Mouse (Mus musculus) cerebellum, adult 8-10 months (tissue): ENCODE data around the gene Prpf6.

Source experiments
- DNase-seq: peaks from one replicate; pipeline ENCODE4 v3.0.0; 2022

The Prpf6 gene

GRCm38 (mm10) chr2:181597378-181598061 lies 5.9 kb downstream of the Prpf6 start:
- peak; percentile 27 for DNase-seq

GRCm38 (mm10) chr2:181598454-181599351 lies 7.0 kb downstream of the Prpf6 start, which contains the start of gene Samd10:
Gene Samd10 (minus strand): TSS chr2:181599212.
- peak; percentile 78 for DNase-seq

GRCm38 (mm10) chr2:181600226-181600758 lies 8.6 kb downstream of the Prpf6 start:
- DNase-seq: peak; percentile 30

- DNase-seq: peak; percentile 97
These were observed 9.4 kb downstream of the Prpf6 start for GRCm38 (mm10) chr2:181600828-181601750.

GRCm38 (mm10) chr2:181601751-181602145 lies 10.1 kb downstream of the Prpf6 start:
- no peak for DNase-seq

GRCm38 (mm10) chr2:181602367-181602766 lies 10.7 kb downstream of the Prpf6 start:
- DNase-seq: no peak

- DNase-seq: no peak
These were observed 27.3 kb downstream of the Prpf6 start for GRCm38 (mm10) chr2:181618761-181619495.

- DNase-seq: no peak
These were observed 31.7 kb downstream of the Prpf6 start for GRCm38 (mm10) chr2:181623401-181623800.

GRCm38 (mm10) chr2:181628471-181628870 lies 36.8 kb downstream of the Prpf6 start:
- DNase-seq: no peak

- DNase-seq: peak; percentile 49
These were observed 41.0 kb downstream of the Prpf6 start for GRCm38 (mm10) chr2:181632624-181633023.

- DNase-seq: no peak
These were observed 44.2 kb downstream of the Prpf6 start for GRCm38 (mm10) chr2:181635865-181636264.

- DNase-seq: no peak
These were observed 52.7 kb downstream of the Prpf6 start for GRCm38 (mm10) chr2:181644361-181644760.

- DNase-seq: no peak
These were observed 54.0 kb downstream of the Prpf6 start for GRCm38 (mm10) chr2:181645666-181646065.

GRCm38 (mm10) chr2:181646626-181647472 lies 55.2 kb downstream of the Prpf6 start:
- DNase-seq: no peak

GRCm38 (mm10) chr2:181648926-181649325 lies 57.3 kb downstream of the Prpf6 start:
- DNase-seq: no peak

- no peak for DNase-seq
These were observed 61.4 kb downstream of the Prpf6 start for GRCm38 (mm10) chr2:181653065-181653464.

- DNase-seq: no peak
These were observed 61.9 kb downstream of the Prpf6 start for GRCm38 (mm10) chr2:181653523-181653922.

GRCm38 (mm10) chr2:181656734-181657133 lies 65.1 kb downstream of the Prpf6 start, which contains the start of gene Gm29797:
Gene Gm29797 (plus strand): TSS chr2:181657034.
- DNase-seq: no peak

- DNase-seq: no peak
These were observed 65.8 kb downstream of the Prpf6 start for GRCm38 (mm10) chr2:181657441-181657840.

- DNase-seq: no peak
These were observed 66.9 kb downstream of the Prpf6 start for GRCm38 (mm10) chr2:181658528-181658927.
